Mouse (Mus musculus) telencephalon, adult 2 months (tissue): ENCODE results near the gene Iqcj.
A peak's percentile ranks its signal among the peaks of the same experiment; 100 is the strongest.

ENCODE experiments used
- DNase-seq: peaks from one replicate; pipeline ENCODE4 v3.0.0-alpha.2; 2011; ENCODE audit warnings: low read depth, low spot score

The Iqcj gene

DNA sequence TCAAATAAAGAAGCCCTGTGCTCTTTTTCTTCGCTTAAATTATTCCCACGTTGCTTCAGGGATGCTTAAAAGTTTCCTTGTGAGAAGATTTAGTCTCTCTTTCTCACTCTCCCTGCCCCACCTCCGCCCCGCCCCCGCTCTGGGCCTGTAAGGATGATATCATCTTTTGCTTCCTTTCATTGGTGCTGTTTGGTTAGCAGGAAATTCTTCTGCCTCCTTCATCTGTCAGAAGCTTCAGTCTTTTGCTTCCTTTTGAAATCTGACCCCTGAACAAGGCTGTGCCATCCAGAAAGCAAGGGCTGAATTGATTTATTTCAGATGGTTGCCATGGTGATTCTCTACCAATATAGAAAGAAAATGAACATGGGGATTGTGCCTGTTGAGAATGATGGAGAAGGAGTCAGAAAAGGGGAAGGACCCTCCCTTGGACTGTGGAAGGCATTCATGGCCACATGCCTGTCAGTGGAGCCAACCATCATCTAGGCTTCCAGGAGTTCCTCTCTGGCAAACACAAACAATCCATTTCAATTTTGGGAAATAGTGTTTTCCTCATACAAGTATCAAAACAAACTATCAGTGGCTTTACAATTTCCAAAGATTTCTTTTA, 62.5 kb downstream of the Iqcj start:
- peak; percentile 32 for DNase-seq

DNA sequence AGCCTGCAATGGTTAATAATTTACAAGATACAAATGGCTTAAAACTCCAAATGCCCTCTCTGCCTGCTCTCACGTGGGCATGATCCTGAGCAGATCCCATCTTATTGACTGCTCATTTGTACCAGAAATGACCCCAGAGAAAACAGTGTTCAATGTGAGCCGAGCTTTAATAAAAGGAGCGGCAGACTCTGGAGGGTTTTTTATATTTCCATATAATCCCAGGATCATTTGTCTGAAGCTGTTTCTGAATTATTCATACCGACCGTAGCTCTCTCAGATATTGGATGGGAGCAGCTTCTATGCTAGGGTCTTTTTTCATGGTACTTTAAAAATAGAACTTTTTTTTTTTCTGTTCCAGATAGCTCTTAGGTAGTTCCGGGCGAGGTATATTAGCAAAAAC, 67.7 kb downstream of the Iqcj start:
- DNase-seq, result no peak

GRCm38 (mm10) chr3:67960133-67960532, 68.1 kb downstream of the Iqcj start:
- DNase-seq, result no peak

DNA sequence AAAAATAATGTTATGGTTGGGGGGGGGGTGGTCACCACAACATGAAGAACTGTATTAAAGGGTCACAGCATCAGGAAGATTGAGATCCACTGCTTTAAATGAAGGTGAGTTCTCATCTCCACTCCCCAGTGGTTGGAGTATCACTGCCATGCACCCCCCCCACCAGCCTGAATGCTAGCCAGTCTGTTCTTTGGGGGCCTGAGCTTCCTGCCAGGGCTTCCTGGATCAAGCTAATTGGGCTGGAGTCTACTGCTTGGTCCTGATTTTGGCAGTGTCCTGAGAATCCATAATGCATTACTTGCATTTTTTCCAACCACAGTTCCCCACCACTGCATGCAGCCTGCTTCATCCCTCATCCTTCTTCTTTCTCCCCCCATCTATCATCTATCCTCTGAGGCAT, 68.7 kb downstream of the Iqcj start:
- DNase-seq, result no peak

- no peak for DNase-seq
Observed at GRCm38 (mm10) chr3:67961934-67962639, 70.1 kb downstream of the Iqcj start.

DNA sequence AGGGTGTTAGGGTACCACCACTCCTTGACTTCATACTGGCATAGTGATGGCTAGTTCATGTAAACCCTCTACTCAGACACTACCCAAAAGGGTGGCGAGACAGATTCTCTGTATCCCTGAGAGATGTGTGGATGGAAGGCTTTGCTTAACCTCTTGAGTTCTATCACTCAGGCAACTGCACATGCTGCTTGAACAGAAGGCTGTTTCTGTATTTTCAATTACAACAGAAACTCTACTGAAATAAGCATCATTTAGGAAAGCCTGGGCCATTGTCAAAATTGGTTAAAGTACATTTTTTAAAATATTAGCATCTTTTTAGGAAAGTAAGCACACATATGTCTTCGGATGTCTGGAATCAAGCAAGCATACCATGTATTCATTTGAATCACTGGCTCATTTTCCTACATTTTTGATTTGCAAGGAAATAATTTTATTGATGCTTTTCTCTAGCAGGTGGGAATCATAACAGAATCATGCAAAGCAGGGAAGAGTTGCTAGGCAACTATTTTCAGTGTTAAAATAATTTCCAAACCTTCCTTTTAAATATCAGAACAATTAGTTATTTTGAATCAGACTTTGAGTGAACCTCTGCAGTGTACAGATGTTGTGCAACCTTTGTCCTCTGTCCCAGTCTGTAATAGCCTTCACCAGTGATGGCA, 82.4 kb downstream of the Iqcj start:
- DNase-seq, result no peak

DNA sequence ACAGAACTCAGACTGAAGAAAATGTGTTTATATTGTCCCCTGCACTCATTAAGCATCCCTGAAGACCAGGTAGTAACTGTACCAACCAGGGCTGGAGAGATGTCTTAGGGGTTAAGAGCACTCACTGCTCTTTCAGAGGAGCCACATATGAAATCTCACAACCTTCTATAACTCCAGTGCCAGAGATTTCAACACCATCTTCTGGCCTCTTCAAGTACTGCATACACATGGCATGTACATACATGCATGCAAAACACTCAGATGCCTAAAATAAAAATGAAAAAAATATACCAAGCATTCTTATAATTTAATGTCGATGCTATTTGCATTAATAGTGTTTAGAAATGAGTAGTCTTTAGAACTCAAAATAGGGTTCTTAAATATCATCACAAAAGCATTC, 88.0 kb downstream of the Iqcj start:
- no peak for DNase-seq

GRCm38 (mm10) chr3:67983329-67983728, 91.3 kb downstream of the Iqcj start:
- no peak for DNase-seq

DNA sequence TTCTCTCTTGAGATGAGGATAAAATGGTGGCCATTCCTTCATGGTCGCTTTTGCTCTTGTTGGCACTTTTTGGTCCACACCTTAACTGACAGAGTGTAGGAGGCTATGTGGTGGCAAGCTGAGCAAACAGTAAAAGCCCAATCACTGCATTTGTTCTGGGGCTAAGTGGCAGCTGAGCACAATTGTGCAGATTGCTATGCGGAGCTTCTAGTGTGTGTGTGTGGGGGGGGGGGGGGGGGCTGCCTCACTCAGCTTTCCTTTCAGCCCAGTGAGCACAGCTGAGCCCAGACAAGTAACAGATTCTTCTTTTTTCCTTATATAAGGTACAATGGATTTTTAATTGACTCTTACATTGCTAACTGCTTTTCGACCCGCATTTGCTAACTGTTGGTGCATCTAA, 110.4 kb downstream of the Iqcj start:
- DNase-seq, result no peak

GRCm38 (mm10) chr3:68012342-68012741, 120.3 kb downstream of the Iqcj start:
- DNase-seq, result no peak

DNA sequence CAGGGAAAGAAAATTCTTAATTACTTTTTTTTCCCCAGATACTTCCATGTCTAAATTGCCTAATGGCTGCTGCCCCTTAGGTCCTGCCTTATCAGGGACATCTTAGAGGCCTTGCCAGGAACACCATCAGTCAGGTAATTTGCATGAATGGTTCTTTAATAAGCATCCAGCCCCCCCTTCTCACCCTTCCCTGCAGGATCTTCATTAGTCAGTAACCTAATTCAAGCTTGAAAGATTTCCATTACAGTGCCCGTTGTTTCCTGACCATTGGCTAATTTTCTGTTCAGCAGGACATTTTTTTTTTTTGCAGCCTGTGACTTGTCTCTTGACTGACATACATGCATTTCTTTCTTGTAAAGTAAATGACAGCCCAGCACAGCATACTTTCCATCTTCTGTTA, 123.8 kb downstream of the Iqcj start:
- no peak for DNase-seq

DNA sequence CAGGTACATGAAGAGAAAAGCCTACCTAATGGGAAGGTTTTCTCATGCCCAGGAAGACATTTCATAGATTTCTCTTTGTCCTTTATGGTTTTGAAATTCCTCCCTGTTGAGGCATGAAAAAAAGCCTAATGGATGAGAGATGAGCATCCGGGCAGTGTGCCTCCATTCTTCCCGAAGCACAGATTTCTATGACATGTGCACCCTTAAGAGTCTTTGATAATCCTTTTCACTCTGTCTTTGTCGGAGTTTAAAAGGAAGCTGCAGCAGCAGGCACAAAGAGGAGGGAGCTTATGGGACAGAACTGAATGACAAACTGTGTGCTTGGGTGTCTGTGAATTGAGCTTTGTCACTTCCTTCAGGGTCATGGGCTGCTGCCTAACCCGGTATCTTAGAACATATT, 127.4 kb downstream of the Iqcj start:
- DNase-seq, result no peak

DNA sequence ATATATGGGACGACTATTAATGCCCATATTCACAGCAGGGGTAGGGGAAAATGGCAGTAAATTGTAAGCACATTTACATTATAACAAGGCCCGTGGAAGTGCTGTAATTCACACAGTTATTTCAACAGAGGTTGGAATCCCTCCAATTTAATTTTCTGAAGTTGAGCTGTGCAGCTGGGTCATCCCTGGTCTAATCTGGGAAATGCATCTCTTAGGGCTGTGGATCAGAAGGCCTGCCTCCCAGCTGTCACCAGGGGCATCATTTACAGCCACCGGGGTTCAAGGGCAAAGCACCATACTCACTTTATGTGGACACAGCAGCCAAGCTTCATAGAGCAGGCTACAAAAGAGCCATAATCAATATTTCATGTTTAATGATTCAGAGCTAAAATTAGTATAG, 144.1 kb downstream of the Iqcj start:
- no peak for DNase-seq

DNA sequence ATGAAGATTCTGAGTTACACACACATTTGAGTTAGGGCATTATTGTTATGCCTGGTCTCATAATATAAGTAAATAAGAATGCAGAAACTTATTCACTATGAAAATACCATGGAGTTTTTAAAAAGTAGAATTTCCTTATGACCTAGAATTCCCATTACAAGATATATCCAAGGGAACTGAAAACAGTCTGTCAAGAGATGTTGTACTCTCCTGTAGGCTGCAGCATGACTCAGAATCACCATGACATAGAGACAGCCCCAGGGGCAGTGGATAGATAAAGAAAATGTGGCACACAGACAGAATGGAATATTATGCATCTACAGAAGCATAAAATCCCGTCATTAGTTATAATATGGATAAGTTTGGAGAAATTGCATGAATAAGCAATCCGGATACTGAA, 150.9 kb downstream of the Iqcj start:
- DNase-seq, result no peak

DNA sequence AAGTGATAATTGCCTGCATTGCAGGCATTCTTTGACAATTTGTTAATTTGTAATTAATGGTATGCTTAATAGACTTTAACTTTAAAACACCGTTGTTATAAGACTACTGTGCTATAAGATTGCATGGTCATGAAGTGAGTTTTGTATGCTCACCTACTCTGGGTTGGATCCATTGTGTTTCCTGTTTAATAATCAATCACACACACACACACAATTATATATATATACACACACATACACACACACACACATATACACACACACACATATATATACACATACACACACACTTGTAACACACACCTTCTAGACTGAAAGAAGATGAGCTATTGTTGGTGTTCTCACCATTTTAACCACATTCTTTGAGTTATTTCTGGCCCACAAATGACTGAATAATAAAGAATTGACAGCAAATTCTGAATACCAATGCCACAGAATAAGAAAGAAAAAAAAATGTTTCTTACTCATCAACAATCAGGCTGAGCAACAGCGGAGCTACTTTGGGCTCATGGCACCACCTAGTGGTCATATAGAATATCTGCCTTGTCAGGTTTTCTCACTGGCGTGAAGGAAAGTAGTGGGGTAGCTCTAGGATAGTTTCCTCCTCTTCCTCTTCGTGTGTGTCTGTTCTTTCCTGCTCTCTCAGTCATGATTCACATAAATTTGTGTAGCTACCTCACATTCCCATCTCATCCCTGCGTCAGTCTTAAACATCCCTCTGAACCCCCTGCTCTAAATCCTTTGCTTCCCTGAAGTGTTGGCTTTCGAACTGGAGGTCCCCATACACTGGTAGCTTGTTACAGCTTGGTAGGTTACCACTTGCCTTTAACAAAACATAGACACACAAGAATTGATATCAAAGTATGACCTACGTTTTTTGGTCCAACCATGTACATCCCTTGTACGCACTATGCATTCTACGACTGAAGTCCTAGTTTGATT, 153.7 kb downstream of the Iqcj start:
- no peak for DNase-seq

GRCm38 (mm10) chr3:68053538-68053937, 161.5 kb downstream of the Iqcj start:
- no peak for DNase-seq

DNA sequence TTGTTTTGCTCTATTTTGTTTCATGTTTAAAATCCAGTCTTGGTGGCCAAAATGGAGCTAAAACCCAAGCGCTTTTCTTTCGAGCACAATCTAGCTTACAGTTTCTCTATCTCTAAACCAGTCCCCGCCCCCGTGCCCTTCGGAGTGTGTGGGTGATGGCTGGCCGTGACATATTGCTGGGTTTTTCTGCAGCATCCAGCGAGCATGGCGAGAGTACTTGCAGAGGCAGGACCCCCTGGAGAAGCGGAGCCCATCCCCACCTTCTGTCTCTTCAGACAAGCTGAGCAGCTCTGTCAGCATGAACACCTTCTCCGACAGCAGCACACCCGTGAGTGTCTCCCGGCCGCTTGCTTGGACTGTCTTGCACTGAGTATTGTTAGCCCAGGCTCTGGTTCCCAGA, 163.1 kb downstream of the Iqcj start:
- DNase-seq, result no peak

- peak; percentile 41 for DNase-seq
Observed at GRCm38 (mm10) chr3:68056373-68057275, 164.6 kb downstream of the Iqcj start.

GRCm38 (mm10) chr3:68059162-68059800, 167.3 kb downstream of the Iqcj start:
- DNase-seq, result no peak

DNA sequence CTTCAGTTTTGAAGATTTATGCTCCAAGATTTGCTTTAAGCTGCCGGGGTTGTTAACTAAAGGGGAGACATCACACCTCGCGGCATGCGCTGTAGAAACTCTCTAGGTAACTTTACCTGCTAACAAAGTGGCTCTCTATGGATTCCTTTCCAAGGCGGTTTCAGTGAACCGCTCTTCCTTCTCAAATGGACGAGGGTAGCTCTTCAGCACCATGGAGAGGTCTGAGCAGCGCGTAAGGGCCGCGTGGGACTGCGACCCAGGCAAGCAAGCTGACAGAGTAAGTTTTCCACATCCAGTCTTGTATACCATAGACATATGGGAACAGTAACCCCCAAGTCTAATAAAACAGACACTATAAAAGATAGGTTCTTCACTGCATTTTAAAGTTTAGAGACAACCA, 172.7 kb downstream of the Iqcj start, which contains the start of gene Schip1:
Schip1 (plus strand) TSS at position 72 of the 400 bp plus-strand sequence.
- DNase-seq, result no peak
